7 mouse cellular contexts compared by ENCODE assay signal in the genomic region with DNA sequence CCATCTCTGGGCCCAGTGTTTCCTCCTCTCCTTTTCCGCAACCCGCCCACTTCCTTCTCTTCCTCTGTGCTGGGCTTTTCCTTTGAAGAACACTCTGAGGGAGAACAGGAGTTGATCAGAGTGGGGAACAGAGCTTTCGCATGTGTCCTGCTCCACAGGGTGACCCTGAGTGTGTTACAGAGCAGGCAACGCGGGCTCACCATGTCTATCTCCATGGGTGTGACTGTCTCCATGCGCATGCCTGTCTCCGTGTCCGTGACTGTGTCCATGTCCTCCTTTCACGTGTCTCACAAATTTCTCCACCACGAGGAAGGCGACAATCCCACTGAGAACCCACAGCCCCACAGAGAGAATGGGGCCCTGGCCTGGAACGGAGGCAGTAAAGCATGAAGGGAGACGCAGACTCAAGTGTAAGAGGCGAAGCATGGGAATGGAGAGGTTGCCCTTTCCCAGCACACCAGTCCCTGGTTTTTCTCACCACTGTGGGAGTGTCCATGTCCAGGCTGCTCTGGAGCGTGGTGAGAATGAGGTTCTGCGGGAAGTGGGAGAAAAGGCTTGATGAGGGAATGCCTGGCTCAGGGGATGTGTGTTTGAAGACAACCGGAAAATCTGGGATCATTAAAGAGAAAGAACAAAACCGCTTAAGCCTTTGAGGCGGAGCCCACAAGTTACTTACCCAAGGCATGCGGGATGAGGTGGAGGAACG. TPM values are rescaled to one million over a fixed set of nuclear protein-coding genes. Genes with fewer than 3 reads are reported as not detected.
DNase-seq lines count a peak whose midpoint lies in the region; ATAC-seq and TF ChIP-seq lines count a peak whose summit lies in the region.

No protein-coding gene starts in this region.

- H3K4me1 ChIP-seq in embryonic facial prominence, embryonic 11.5 days (ENCODE audit: control insufficient read depth, insufficient read depth, low read length) = peaks cover 22% of the 10 kb centered on the region
- H3K4me1 ChIP-seq in hindbrain, embryonic 12.5 days = peaks cover 69% of the 10 kb centered on the region
- H3K4me1 ChIP-seq in midbrain, embryonic 11.5 days (ENCODE audit: control insufficient read depth, insufficient read depth, low read length) = peaks cover 52% of the 10 kb centered on the region

- no peaks in the 10 kb centered on the region for H3K9me3 ChIP-seq in embryonic facial prominence, embryonic 11.5 days (replicated peaks; ENCODE audit: control insufficient read depth, low read length)
- H3K9me3 ChIP-seq in hindbrain, embryonic 12.5 days (replicated peaks) = no peaks in the 10 kb centered on the region
- H3K9me3 ChIP-seq in midbrain, embryonic 11.5 days (ENCODE audit: control insufficient read depth, low read length) = no peaks in the 10 kb centered on the region

- peaks cover 11% of the 10 kb centered on the region for H3K36me3 ChIP-seq in embryonic facial prominence, embryonic 11.5 days (replicated peaks; ENCODE audit: control insufficient read depth, insufficient read depth, low read depth, low read length)
- H3K36me3 ChIP-seq in hindbrain, embryonic 12.5 days = peaks cover 26% of the 10 kb centered on the region
- peaks cover 12% of the 10 kb centered on the region for H3K36me3 ChIP-seq in midbrain, embryonic 11.5 days (ENCODE audit: control insufficient read depth, insufficient read depth, low read length)

- peak overlapping the region; percentile 87 for H3K4me2 ChIP-seq in embryonic facial prominence, embryonic 11.5 days (ENCODE audit: low read depth, low read length)
- peak overlapping the region; percentile 83 for H3K4me2 ChIP-seq in hindbrain, embryonic 12.5 days (replicated peaks)
- H3K4me2 ChIP-seq in midbrain, embryonic 11.5 days = peak overlapping the region; percentile 97

- DNase-seq in left cerebral cortex, adult 2 months (ENCODE audit: extremely low spot score in 1 of 2, low spot score in 2 of 2) = no peak
- DNase-seq in left cerebral cortex, adult 9 months (ENCODE audit: low spot score in 2 of 2) = no peak
- DNase-seq in embryonic facial prominence, embryonic 11.5 days (ENCODE audit: low spot score) = no peak
- no peak for DNase-seq in midbrain, embryonic 11.5 days (ENCODE audit: low spot score, missing footprints)

- ATAC-seq in embryonic facial prominence, embryonic 11.5 days (replicated peaks; ENCODE audit: insufficient number of reproducible peaks, low FRiP score, low TSS enrichment, low read depth) = no peak
- ATAC-seq in hindbrain, embryonic 12.5 days (ENCODE audit: low FRiP score) = no peak
- no peak for ATAC-seq in midbrain, embryonic 11.5 days (ENCODE audit: low FRiP score)
- no peak for ATAC-seq in activated CD4-positive, CD25-positive, alpha-beta regulatory T cell, adult 4 months
- ATAC-seq in erythroid progenitor cell, adult 5-6 weeks (replicated peaks; ENCODE audit: low FRiP score, poor library complexity, severe bottlenecking) = no peak

- WGBS in embryonic facial prominence, embryonic 11.5 days = 82% methylated on average over 21 of the region's 21 CpGs
- 76% methylated on average over 21 of the region's 21 CpGs for WGBS in hindbrain, embryonic 12.5 days
- 57% methylated on average over 21 of the region's 21 CpGs for WGBS in midbrain, embryonic 11.5 days

- TF ChIP-seq CTCF in left cerebral cortex, adult 2 months (IDR thresholded peaks at IDR 0.05) = no peak

- no peak overlapping the region for H3K27ac ChIP-seq in left cerebral cortex, adult 2 months
- H3K27ac ChIP-seq in embryonic facial prominence, embryonic 11.5 days (replicated peaks; ENCODE audit: low read depth, low read length) = no peak overlapping the region
- no peak overlapping the region for H3K27ac ChIP-seq in hindbrain, embryonic 12.5 days
- 0 out of 2 replicates have a peak overlapping the region, but pooled peaks have one; percentile 16 for H3K27ac ChIP-seq in midbrain, embryonic 11.5 days (ENCODE audit: low read depth, low read length)

- peak overlapping the region; percentile 93 for H3K9ac ChIP-seq in embryonic facial prominence, embryonic 11.5 days (replicated peaks; ENCODE audit: low read length)
- H3K9ac ChIP-seq in hindbrain, embryonic 12.5 days = peak overlapping the region; percentile 98
- H3K9ac ChIP-seq in midbrain, embryonic 11.5 days (ENCODE audit: low read length) = peak overlapping the region; percentile 93

- intact Hi-C loops in left cerebral cortex, adult 2 months (cut with DNase I) = loop anchor here (5.0 kb wide), 1 partner anchor 562 kb away; the partner anchor contains the start of gene Pbx2

- no peaks in the 10 kb centered on the region for H3K27me3 ChIP-seq in embryonic facial prominence, embryonic 11.5 days (ENCODE audit: control insufficient read depth, insufficient read depth, low read length)
- H3K27me3 ChIP-seq in hindbrain, embryonic 12.5 days = no peaks in the 10 kb centered on the region
- no peaks in the 10 kb centered on the region for H3K27me3 ChIP-seq in midbrain, embryonic 11.5 days (ENCODE audit: control insufficient read depth, insufficient read depth, low read length)

- peak overlapping the region; percentile 82 for H3K4me3 ChIP-seq in left cerebral cortex, adult 2 months
- peak overlapping the region; percentile 93 for H3K4me3 ChIP-seq in embryonic facial prominence, embryonic 11.5 days (ENCODE audit: low read depth, low read length)
- peak overlapping the region; percentile 95 for H3K4me3 ChIP-seq in hindbrain, embryonic 12.5 days
- peak overlapping the region; percentile 90 for H3K4me3 ChIP-seq in midbrain, embryonic 11.5 days (ENCODE audit: low read depth, low read length)

RNA-seq across cellular contexts. Expression of gene Slc39a7, which starts 1.4 kb away (rescaled TPM):
- 100 to 1,000 TPM in 1 of 2 experiments, 10 to 100 TPM in 1; 98.6 to 104 TPM for total RNA-seq in left cerebral cortex, adult 2 months (2021)
- polyA plus RNA-seq in embryonic facial prominence, embryonic 11.5 days (2014; fragmentation: Nextera tagmentation; extraction: Ambion mirVana) = 72.1 and 78.3 TPM in 2 replicates
- polyA plus RNA-seq in hindbrain, embryonic 12.5 days (2016; fragmentation: Nextera tagmentation; extraction: Ambion mirVana) = 179 and 187 TPM in 2 replicates
- polyA plus RNA-seq in midbrain, embryonic 11.5 days (2014; fragmentation: Nextera tagmentation; extraction: Ambion mirVana) = 85.1 and 97.4 TPM in 2 replicates
- 10 to 100 TPM; 34.6 to 49.4 TPM for polyA plus RNA-seq in activated CD4-positive, CD25-positive, alpha-beta regulatory T cell, adult 4 months (2017; shearing (Covaris generic))
- total RNA-seq in erythroid progenitor cell, adult 5-6 weeks (2015; ENCODE audit: low replicate concordance) = 2.5 and 8.6 TPM in 2 replicates
- total RNA-seq in erythroid progenitor cell, adult 5-6 weeks (2017; ENCODE audit: low replicate concordance) = 18.9 and 20.7 TPM in 2 replicates

RNA-seq across cellular contexts. Expression of gene Rxrb, which starts 1.6 kb away (rescaled TPM):
- 10 to 100 TPM; 84.7 to 86.2 TPM for total RNA-seq in left cerebral cortex, adult 2 months (2021)
- 14.9 and 15.8 TPM in 2 replicates for polyA plus RNA-seq in embryonic facial prominence, embryonic 11.5 days (2014; fragmentation: Nextera tagmentation; extraction: Ambion mirVana)
- polyA plus RNA-seq in hindbrain, embryonic 12.5 days (2016; fragmentation: Nextera tagmentation; extraction: Ambion mirVana) = 64.9 and 68.3 TPM in 2 replicates
- 17.2 and 17.9 TPM in 2 replicates for polyA plus RNA-seq in midbrain, embryonic 11.5 days (2014; fragmentation: Nextera tagmentation; extraction: Ambion mirVana)
- 1 to 10 TPM; 7.2 to 9.0 TPM for polyA plus RNA-seq in activated CD4-positive, CD25-positive, alpha-beta regulatory T cell, adult 4 months (2017; shearing (Covaris generic))
- 5.4 and 8.4 TPM in 2 replicates for total RNA-seq in erythroid progenitor cell, adult 5-6 weeks (2015; ENCODE audit: low replicate concordance)
- total RNA-seq in erythroid progenitor cell, adult 5-6 weeks (2017; ENCODE audit: low replicate concordance) = 11.5 and 14.5 TPM in 2 replicates

RNA-seq across cellular contexts. Expression of gene H2-Ke6, which starts 2.2 kb away (rescaled TPM):
- total RNA-seq in left cerebral cortex, adult 2 months (2021) = 10 to 100 TPM; 34.4 to 41.2 TPM
- polyA plus RNA-seq in embryonic facial prominence, embryonic 11.5 days (2014; fragmentation: Nextera tagmentation; extraction: Ambion mirVana) = 43.0 and 46.3 TPM in 2 replicates
- 57.5 and 67.6 TPM in 2 replicates for polyA plus RNA-seq in hindbrain, embryonic 12.5 days (2016; fragmentation: Nextera tagmentation; extraction: Ambion mirVana)
- 95.4 and 99.0 TPM in 2 replicates for polyA plus RNA-seq in midbrain, embryonic 11.5 days (2014; fragmentation: Nextera tagmentation; extraction: Ambion mirVana)
- polyA plus RNA-seq in activated CD4-positive, CD25-positive, alpha-beta regulatory T cell, adult 4 months (2017; shearing (Covaris generic)) = 10 to 100 TPM; 29.3 to 35.2 TPM
- 40.4 and 50.3 TPM in 2 replicates for total RNA-seq in erythroid progenitor cell, adult 5-6 weeks (2015; ENCODE audit: low replicate concordance)
- 10.8 and 14.9 TPM in 2 replicates for total RNA-seq in erythroid progenitor cell, adult 5-6 weeks (2017; ENCODE audit: low replicate concordance)

RNA-seq across cellular contexts. Expression of gene Ring1, which starts 5.6 kb away (rescaled TPM):
- total RNA-seq in left cerebral cortex, adult 2 months (2021) = 10 to 100 TPM; 34.8 to 44.9 TPM
- polyA plus RNA-seq in embryonic facial prominence, embryonic 11.5 days (2014; fragmentation: Nextera tagmentation; extraction: Ambion mirVana) = 3.8 and 6.6 TPM in 2 replicates
- 28.2 and 29.7 TPM in 2 replicates for polyA plus RNA-seq in hindbrain, embryonic 12.5 days (2016; fragmentation: Nextera tagmentation; extraction: Ambion mirVana)
- 5.5 and 7.1 TPM in 2 replicates for polyA plus RNA-seq in midbrain, embryonic 11.5 days (2014; fragmentation: Nextera tagmentation; extraction: Ambion mirVana)
- 1 to 10 TPM; 2.2 to 3.4 TPM for polyA plus RNA-seq in activated CD4-positive, CD25-positive, alpha-beta regulatory T cell, adult 4 months (2017; shearing (Covaris generic))
- 1.3 and 2.5 TPM in 2 replicates for total RNA-seq in erythroid progenitor cell, adult 5-6 weeks (2015; ENCODE audit: low replicate concordance)
- total RNA-seq in erythroid progenitor cell, adult 5-6 weeks (2017; ENCODE audit: low replicate concordance) = 1.9 and 2.0 TPM in 2 replicates

RNA-seq across cellular contexts. Expression of gene Col11a2, which starts 9.2 kb away (rescaled TPM):
- total RNA-seq in left cerebral cortex, adult 2 months (2021) = 10 to 100 TPM; 11.3 to 15.2 TPM
- 0.70 and 1.0 TPM in 2 replicates for polyA plus RNA-seq in embryonic facial prominence, embryonic 11.5 days (2014; fragmentation: Nextera tagmentation; extraction: Ambion mirVana)
- 7.8 and 18.0 TPM in 2 replicates for polyA plus RNA-seq in hindbrain, embryonic 12.5 days (2016; fragmentation: Nextera tagmentation; extraction: Ambion mirVana)
- polyA plus RNA-seq in midbrain, embryonic 11.5 days (2014; fragmentation: Nextera tagmentation; extraction: Ambion mirVana) = 0.52 and 1.4 TPM in 2 replicates
- under 1 TPM; 0.07 to 0.20 TPM for polyA plus RNA-seq in activated CD4-positive, CD25-positive, alpha-beta regulatory T cell, adult 4 months (2017; shearing (Covaris generic))
- total RNA-seq in erythroid progenitor cell, adult 5-6 weeks (2015; ENCODE audit: low replicate concordance) = 0.36 and 0.42 TPM in 2 replicates
- total RNA-seq in erythroid progenitor cell, adult 5-6 weeks (2017; ENCODE audit: low replicate concordance) = 2.1 and 2.9 TPM in 2 replicates
